Mouse (Mus musculus): ENCODE data around the gene Gmpr.

Gene Gmpr

DNA sequence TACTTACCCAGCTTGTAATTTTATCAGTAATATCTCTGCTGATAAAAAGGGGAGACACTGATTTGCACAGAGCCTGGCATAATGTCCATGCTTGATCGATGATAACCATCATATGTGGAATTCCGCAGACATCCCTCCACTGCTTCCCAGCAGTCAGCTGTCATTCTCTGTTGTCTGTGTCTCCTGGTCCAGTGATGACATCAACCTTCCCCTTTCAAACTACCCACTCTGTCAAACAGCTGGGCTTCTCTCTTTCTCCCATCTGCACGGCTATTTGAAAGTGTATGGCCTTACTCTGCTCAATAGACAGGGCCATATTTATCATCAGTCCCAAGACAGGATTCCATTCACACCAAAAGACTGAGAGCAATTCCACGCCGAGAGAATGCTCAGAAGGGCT, 70.1 kb downstream of the Gmpr start:
- in situ Hi-C loops (cut with MboI; ENCODE audit: low pct_unique_long_range_greater_than_20kb in 1 of 2, low sequenced_read_pairs in 2 of 2, unreplicated experiment in 1 of 2) = no loop called here

DNA sequence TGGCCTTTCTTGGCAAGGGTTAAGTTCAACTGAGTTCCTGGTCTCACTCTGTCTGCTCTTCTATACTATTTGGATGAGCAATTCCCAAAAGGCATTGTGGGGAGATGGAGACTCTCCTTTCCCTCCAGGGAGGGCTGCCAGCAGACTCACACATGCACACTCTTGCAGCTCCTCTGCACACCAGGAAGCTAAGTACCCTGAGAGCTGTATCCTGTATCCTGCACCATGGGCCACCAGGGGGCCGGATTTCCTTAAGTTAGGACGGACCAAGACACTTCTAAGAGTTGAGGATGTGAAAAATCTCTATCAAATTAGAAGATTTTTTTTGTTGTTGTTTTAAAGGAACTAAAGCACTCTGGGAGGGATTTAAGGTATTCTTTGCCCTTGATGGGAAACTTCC, 70.5 kb downstream of the Gmpr start:
- in situ Hi-C loops (cut with MboI; ENCODE audit: low pct_unique_long_range_greater_than_20kb in 1 of 2, low sequenced_read_pairs in 2 of 2, unreplicated experiment in 1 of 2) = no loop called here

DNA sequence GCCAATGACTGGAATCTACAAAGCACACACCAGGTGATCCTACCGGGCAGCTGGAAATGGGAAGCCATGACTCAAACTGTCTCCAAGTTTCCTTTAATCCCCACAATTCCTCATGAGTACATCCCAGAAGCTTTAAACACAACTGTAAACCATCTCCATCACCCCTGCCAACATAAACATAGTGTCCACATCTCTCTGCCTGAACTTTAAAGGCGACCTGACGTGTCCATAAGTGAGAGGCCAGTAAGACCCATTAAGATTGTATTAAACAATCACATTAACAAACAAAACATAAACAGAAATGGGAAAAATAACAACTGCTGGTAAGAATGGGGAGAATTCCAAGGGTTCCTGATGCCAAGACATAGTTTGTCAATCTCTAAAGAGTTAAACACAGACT, 72.5 kb downstream of the Gmpr start:
- in situ Hi-C loops (cut with MboI; ENCODE audit: low pct_unique_long_range_greater_than_20kb in 1 of 2, low sequenced_read_pairs in 2 of 2, unreplicated experiment in 1 of 2) = no loop called here

DNA sequence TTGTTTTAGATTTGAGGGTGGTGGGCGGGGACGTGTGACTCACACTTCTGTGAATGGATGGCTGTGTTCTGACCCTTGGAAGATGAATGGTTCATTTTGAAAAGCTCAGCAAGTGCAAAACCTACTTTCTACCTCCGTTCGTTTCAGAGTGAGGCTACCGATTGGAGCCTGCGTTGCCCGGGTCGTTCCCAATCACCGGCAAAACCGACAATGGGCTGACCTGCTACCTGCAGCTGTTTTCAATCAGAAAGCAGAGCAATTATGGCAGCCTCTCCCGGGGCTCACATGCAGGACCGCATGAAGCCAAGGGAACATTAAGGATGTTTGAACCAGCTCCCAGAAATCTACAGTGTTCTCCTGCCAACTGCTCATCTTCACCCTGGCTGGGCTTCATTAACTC, 75.0 kb downstream of the Gmpr start:
- in situ Hi-C loops (cut with MboI; ENCODE audit: low pct_unique_long_range_greater_than_20kb in 1 of 2, low sequenced_read_pairs in 2 of 2, unreplicated experiment in 1 of 2) = no loop called here

DNA sequence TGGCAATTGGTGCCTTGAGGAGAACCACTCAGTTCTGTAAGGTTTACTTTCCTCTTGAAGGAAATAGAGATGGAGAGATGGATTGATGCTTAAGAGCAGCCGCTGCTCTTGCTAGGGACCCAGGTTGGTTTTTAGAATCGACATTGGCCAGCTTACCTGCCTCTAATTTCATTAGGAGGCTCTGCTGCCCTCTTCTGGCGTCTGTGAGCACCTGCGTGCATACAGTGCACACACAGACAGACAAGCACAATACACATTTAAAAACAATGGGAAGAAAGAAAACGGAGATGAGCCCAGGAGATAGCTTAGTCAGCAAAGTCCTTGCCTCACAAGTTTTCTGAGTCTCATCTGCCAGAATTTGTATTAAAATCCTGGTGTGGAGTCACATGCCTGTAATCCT, 75.8 kb downstream of the Gmpr start:
- in situ Hi-C loops (cut with MboI; ENCODE audit: low pct_unique_long_range_greater_than_20kb in 1 of 2, low sequenced_read_pairs in 2 of 2, unreplicated experiment in 1 of 2) = no loop called here

DNA sequence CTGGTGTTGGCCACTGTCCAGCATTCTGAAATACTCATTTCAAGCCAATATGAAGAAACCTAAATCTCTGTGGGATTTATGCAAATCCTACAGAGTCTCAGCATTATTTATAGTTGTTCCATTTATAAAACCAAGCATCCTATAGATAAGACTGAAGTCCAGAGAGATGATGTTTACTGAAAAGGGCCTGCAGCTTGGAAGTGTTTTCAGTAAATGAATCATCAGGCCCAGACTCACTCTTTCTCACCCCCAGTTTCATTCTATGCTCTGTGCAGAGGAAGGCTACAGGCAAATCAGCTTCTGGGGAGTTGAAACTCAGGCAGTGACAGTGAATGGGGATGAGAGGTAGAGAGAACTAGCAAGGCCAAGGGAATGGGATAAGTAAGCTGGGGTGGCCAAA, 83.7 kb downstream of the Gmpr start:
- in situ Hi-C loops (cut with MboI; ENCODE audit: low pct_unique_long_range_greater_than_20kb in 1 of 2, low sequenced_read_pairs in 2 of 2, unreplicated experiment in 1 of 2) = no loop called here

DNA sequence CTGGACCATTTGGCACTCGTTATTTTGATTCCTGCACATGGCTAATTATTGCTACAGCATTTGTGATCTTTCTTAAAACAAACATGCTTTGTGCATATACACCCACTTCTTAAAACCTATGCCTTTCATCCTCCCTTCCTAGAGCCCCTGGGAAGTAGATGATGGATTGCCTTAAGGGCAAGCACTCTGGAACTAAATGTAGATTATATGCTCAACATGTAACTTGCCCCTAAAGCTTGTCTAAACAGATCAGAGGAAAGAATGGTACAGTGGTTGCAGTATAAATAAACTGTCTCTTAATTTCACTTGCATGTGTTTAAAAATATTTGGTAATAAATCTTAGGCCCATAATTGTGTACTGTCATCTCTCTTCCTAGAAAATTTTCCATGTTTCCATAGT, 86.7 kb downstream of the Gmpr start:
- in situ Hi-C loops (cut with MboI; ENCODE audit: low pct_unique_long_range_greater_than_20kb in 1 of 2, low sequenced_read_pairs in 2 of 2, unreplicated experiment in 1 of 2) = no loop called here

DNA sequence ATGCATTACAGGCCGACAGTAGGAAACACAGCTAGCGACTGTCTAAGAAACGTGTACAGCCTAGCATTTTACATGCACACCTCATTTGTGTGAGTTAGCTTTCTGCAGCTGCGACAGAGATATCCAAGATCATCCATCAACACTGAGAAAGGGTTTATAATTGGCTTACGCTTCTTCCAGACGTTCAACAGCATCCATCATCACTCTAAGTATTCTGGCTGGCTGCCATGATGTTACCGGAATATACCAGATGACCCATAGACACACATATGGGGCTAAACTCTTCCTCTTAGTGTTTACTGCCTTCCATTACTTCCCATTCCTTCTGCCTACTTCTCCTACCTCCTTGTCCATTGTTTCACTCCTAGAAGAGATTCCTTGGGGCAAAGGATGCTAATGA, 88.2 kb downstream of the Gmpr start:
- in situ Hi-C loops (cut with MboI; ENCODE audit: low pct_unique_long_range_greater_than_20kb in 1 of 2, low sequenced_read_pairs in 2 of 2, unreplicated experiment in 1 of 2) = no loop called here

DNA sequence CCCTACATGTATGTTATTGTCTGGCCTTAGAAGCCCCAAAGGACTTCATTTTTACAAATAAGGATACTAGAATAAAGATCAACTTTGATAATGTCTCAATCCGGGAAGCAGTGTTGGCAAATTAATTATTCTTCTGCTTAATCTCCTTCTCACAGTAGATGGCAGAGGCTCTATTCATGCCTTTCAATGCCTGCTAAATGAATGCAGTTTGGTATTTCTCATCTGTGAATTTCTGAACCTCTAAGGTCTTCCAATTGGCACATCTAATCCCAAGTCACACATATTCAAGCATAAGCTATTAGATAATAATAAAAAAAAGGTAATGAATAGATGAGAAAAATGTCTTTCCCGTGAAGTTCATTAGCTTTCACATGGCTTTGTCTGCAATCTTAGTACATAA, 92.6 kb downstream of the Gmpr start:
- in situ Hi-C loops (cut with MboI; ENCODE audit: low pct_unique_long_range_greater_than_20kb in 1 of 2, low sequenced_read_pairs in 2 of 2, unreplicated experiment in 1 of 2) = no loop called here

DNA sequence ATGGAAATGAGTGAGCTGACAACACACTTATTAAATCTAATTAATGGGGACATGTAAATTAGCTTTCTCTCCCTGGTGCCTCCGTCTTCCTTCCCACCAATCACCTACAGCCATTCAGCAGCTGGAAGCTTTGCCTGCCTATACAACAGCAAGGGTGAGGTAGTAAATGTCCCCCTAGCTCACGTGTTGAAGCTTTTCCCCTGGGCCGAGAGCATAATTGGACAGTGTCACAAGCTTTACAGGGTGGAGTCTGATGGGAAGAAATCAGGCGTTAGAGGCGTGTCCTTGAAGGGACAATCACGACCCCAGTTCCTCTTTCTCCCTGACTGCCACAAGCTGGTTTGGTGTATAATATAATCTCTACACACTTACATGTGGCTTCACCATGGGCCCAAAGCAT, 93.2 kb downstream of the Gmpr start:
- in situ Hi-C loops (cut with MboI; ENCODE audit: low pct_unique_long_range_greater_than_20kb in 1 of 2, low sequenced_read_pairs in 2 of 2, unreplicated experiment in 1 of 2) = no loop called here

Data from mouse embryonic stem cell (cell line).